Mouse (Mus musculus) frontal cortex, postnatal 14 days (tissue): ENCODE measurements around the gene Has3.

ENCODE experiments used
- DNase-seq, 2 experiments: peaks; one replicate each; pipeline ENCODE4 v3.0.0; 2022; ENCODE audit warnings: low spot score in 2 of 2

The Has3 gene

GRCm38 (mm10) chr8:106929155-106929913, 59.3 kb downstream of the Has3 start:
- DNase-seq, result no peak

DNA sequence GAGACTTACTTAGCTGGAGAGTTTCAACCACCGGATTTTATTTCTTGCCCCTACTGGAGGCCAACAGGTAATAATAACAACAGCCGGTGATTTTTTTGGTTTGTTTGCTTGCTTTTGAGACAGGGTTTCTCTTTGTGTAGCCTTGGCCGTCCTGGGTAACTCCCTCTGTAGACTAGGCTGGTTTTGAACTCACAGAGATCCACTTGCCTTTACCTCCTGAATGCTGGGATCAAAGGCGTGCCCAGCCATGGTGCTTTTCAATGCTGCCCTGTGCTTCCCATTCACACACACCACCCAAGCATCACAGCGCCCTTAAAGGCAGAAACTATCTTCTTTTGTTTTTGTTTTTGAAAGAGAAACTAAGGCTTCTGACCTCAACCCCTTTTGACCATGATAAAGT, 59.9 kb downstream of the Has3 start:
- DNase-seq, result no peak

GRCm38 (mm10) chr8:106932376-106933065, 62.5 kb downstream of the Has3 start:
- peak in 1 of 2 experiments; percentile 14 for DNase-seq

GRCm38 (mm10) chr8:106933506-106934143, 63.6 kb downstream of the Has3 start:
- DNase-seq, result no peak
